Mouse (Mus musculus): ENCODE measurements around the gene Them5. TPM values are rescaled to one million over a fixed set of nuclear protein-coding genes. Genes with fewer than 3 reads are reported as not detected.

Them5 gene
- total and polyA plus RNA-seq, 3 experiments: not detected

DNA sequence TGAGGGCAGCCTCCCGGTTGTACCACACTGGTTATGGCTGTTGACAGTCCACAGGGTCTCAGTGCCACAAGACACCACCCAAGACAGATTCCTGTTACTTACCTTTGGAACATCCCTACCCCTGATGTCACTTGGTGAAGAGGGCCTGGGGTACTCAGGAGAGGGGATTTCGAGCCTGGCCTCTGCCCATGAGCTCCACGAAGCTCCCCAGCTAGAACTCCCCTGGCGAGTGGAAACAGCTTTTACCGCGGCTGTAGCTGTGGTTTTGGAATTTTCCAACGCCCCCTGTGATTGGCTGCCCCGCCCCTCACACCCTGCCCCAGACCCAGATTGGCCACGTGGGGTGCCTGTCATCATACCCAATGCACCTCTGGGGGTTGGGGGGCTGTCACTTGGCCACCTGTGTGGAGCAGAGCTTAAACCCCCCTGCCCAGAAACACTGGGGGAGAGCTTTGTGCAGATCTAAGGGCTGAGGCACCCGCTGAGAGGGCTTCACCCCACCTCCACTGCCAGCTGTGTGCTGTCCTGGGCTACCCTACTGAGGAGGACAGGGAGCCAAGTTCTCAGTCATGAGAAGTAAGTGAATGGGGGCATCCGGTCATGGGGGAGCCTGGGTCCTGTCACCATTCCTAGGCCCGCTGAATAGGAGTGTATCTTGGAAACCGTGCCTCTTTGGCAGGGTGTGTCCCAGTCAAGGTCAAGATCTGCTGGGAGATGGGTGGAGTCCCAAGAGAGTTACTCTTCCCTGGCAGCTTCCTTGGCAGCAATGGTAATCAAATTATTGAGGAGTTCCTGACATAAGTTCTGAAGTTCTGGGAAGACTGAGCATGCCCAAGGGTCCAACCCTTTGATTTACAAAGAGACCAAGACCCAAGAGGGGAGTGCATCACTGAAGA is 35.4 kb downstream of the Them5 start:
- Histone ChIP-seq H3K27ac (no peak overlapping the region), H3K79me2 (replicated peaks; ENCODE audit: control insufficient read depth, insufficient read depth, low read length) (no peaks in the 10 kb centered on the region), H3K4me1 (ENCODE audit: control insufficient read depth, insufficient read depth, low read length) (no peaks in the 10 kb centered on the region), H3K36me3 (ENCODE audit: control insufficient read depth, insufficient read depth, low read length) (no peaks in the 10 kb centered on the region), H3K4me3 (no peak overlapping the region), H3K27me3 (ENCODE audit: control insufficient read depth, insufficient read depth, low read length) (no peaks in the 10 kb centered on the region; the same call in 1 of the 2 replicates), H3K9ac (ENCODE audit: low read depth, low read length) (no peak overlapping the region)
- no peak for DNase-seq
- TF ChIP-seq EP300 (IDR thresholded peaks at IDR 0.05; ENCODE audit: insufficient read depth, low read depth, low read length) (no peak), CTCF (IDR thresholded peaks at IDR 0.05) (no peak), POLR2A (IDR thresholded peaks at IDR 0.05; ENCODE audit: insufficient read depth, low read depth, low read length) (no peak)
- intact Hi-C loops (cut with DNase I): no loop called here
- 28% methylated on average over 13 of the region's 13 CpGs for WGBS

DNA sequence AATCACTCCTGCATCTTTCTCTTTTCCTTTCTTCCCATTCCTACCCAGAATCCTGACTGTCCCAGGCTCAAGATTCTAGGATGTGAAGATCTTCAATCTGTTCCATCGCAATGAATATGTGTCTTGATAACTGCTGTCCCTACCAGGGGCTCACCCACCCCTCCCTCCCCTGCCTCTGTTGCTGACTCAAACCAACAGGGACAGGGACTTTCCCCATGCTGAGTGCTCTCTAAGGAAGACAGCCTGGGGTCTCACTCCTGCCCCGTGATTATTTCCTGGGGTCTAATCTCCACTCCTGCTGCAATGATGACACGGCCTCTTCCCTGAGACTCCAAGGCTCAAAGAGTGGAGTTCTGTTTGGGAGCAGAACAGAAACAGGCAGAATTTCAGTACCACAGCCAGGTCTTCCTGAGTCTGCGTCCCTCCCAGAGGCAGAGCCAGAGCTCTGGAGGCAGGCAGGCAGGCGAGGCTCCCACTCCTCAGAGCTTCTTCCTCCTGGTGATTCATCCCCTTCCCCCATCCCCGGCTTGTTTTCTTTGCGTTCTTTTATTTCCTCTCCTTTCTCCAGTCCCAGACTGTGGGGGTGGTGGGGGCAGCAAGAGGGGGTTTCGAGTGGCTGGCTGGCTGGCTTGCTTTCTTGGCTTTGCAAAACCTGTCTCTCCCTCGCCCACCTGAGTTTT is 38.1 kb downstream of the Them5 start:
- no peak overlapping the region for H3K27ac ChIP-seq
- TF ChIP-seq CTCF (IDR thresholded peaks at IDR 0.05): no peak
- TF ChIP-seq EP300 (IDR thresholded peaks at IDR 0.05; ENCODE audit: insufficient read depth, low read depth, low read length): no peak
- TF ChIP-seq POLR2A (IDR thresholded peaks at IDR 0.05; ENCODE audit: insufficient read depth, low read depth, low read length): no peak
- 33% methylated on average over 9 of the region's 9 CpGs for WGBS

DNA sequence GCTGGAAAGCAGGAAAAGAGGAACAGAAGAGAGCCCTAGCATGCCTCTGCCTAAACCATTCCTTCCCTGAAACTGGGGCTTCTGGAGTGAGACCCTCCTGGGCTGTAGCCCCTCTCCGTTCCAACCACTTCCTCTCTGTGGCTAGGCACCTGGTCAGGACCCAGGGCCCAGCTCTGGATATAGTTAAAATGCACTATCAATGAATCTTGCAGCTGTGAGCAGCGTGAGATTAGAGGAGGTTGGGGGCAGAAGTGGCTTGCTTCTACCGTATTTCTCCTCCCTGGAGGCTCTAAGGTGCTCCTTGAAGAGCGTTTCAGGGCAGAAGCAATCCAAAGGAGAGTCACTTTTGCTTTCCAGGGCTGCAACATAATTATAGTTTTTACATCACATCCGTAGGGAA is 40.4 kb downstream of the Them5 start:
- WGBS: 61% methylated on average over 5 of the region's 5 CpGs

More for the DNA sequence above, 38.1 kb downstream of the Them5 start:
- H3K4me1 ChIP-seq (ENCODE audit: control insufficient read depth, insufficient read depth, low read length): no peaks in the 10 kb centered on the region
- no peaks in the 10 kb centered on the region for H3K79me2 ChIP-seq (replicated peaks; ENCODE audit: control insufficient read depth, insufficient read depth, low read length)
- intact Hi-C loops (cut with DNase I): no loop called here
- no peaks in the 10 kb centered on the region; the same call in 1 of the 2 replicates for H3K27me3 ChIP-seq (ENCODE audit: control insufficient read depth, insufficient read depth, low read length)
- no peaks in the 10 kb centered on the region for H3K36me3 ChIP-seq (ENCODE audit: control insufficient read depth, insufficient read depth, low read length)
- no peak for DNase-seq
- H3K9ac ChIP-seq (ENCODE audit: low read depth, low read length): no peak overlapping the region
- H3K4me3 ChIP-seq: no peak overlapping the region

DNA sequence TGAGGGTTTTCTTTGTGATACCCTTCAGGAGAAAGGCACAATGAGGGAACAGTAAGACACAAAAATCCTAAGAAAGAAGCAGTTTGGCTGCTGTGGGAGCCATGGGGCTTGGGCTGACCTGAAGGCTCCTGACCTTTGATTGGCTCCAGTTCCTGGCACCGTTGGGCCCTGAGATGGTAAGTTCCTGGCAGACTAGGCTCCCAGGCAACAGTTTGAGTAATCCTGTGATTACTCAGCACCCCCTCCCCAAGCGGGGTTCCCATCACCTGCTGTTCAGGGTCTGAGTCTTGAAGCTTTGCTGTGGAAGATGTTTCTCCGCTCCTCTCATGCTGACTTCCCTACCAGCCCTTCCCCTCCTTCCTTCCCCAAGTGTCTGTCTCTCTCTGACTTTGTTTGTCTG is 41.6 kb downstream of the Them5 start:
- Histone ChIP-seq H3K27me3 (ENCODE audit: control insufficient read depth, insufficient read depth, low read length) (no peaks in the 10 kb centered on the region), H3K79me2 (replicated peaks; ENCODE audit: control insufficient read depth, insufficient read depth, low read length) (no peaks in the 10 kb centered on the region), H3K4me3 (no peak overlapping the region), H3K9ac (ENCODE audit: low read depth, low read length) (no peak overlapping the region), H3K36me3 (ENCODE audit: control insufficient read depth, insufficient read depth, low read length) (no peaks in the 10 kb centered on the region), H3K27ac (no peak overlapping the region), H3K4me1 (ENCODE audit: control insufficient read depth, insufficient read depth, low read length) (no peaks in the 10 kb centered on the region)
- intact Hi-C loops (cut with DNase I): no loop called here
- DNase-seq: no peak
- 59% methylated on average over 3 of the region's 3 CpGs for WGBS
- TF ChIP-seq EP300 (IDR thresholded peaks at IDR 0.05; ENCODE audit: insufficient read depth, low read depth, low read length) (no peak), POLR2A (IDR thresholded peaks at IDR 0.05; ENCODE audit: insufficient read depth, low read depth, low read length) (no peak), CTCF (IDR thresholded peaks at IDR 0.05) (no peak)

More for the DNA sequence above, 40.4 kb downstream of the Them5 start:
- H3K4me1 ChIP-seq (ENCODE audit: control insufficient read depth, insufficient read depth, low read length): no peaks in the 10 kb centered on the region
- no peaks in the 10 kb centered on the region for H3K79me2 ChIP-seq (replicated peaks; ENCODE audit: control insufficient read depth, insufficient read depth, low read length)
- no peak overlapping the region for H3K9ac ChIP-seq (ENCODE audit: low read depth, low read length)
- H3K27ac ChIP-seq: no peak overlapping the region
- H3K36me3 ChIP-seq (ENCODE audit: control insufficient read depth, insufficient read depth, low read length): no peaks in the 10 kb centered on the region
- DNase-seq: no peak
- intact Hi-C loops (cut with DNase I): no loop called here
- no peak for TF ChIP-seq POLR2A (IDR thresholded peaks at IDR 0.05; ENCODE audit: insufficient read depth, low read depth, low read length)
- H3K4me3 ChIP-seq: no peak overlapping the region
- H3K27me3 ChIP-seq (ENCODE audit: control insufficient read depth, insufficient read depth, low read length): no peaks in the 10 kb centered on the region

DNA sequence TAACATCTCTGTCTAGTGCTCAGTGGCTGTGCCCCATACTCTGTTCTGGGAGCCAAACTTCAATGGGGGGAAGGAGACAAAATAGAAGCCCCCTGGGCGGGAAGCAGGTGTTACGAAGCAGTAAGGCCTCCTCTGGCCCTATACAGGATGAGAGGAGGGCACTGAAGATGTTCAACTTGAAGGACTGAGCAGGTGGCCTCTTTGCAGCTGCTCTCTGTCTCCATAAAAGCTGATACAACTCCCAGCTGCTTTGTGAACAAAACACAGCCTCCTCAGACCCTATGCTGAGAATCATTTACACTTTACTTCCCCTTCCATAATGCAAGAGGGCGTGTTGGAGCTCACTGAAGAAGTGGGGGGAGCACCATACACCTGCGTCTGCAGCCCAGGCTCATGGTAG is 44.8 kb downstream of the Them5 start:
- WGBS: 67% methylated on average over 4 of the region's 4 CpGs
- no peak overlapping the region for H3K27ac ChIP-seq
- no peak overlapping the region for H3K9ac ChIP-seq (ENCODE audit: low read depth, low read length)

DNA sequence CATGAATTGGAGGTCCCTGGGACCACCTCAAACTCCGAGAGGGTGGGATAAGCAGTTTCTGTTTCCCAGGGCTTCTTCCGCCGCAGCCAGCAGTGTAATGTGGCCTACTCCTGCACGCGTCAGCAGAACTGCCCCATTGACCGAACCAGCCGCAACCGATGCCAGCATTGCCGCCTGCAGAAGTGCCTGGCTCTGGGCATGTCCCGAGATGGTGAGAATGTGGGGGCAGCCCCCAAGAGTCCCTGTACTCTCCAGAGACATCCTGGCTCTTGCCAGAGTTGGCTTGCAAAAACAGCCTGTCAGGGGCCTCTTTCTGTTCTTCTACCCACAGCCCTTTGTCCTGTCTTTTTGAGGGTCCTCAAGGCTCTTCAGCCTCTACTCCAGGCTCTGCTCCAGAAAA is 45.5 kb downstream of the Them5 start:
- no peaks in the 10 kb centered on the region for H3K36me3 ChIP-seq (ENCODE audit: control insufficient read depth, insufficient read depth, low read length)
- TF ChIP-seq EP300 (IDR thresholded peaks at IDR 0.05; ENCODE audit: insufficient read depth, low read depth, low read length) (no peak), POLR2A (IDR thresholded peaks at IDR 0.05; ENCODE audit: insufficient read depth, low read depth, low read length) (no peak), CTCF (IDR thresholded peaks at IDR 0.05) (no peak)
- intact Hi-C loops (cut with DNase I): no loop called here
- 85% methylated on average over 10 of the region's 10 CpGs for WGBS
- no peak overlapping the region for H3K4me3 ChIP-seq
- no peaks in the 10 kb centered on the region for H3K4me1 ChIP-seq (ENCODE audit: control insufficient read depth, insufficient read depth, low read length)
- no peak overlapping the region for H3K9ac ChIP-seq (ENCODE audit: low read depth, low read length)
- no peak for DNase-seq
- H3K27ac ChIP-seq: no peak overlapping the region
- H3K79me2 ChIP-seq (replicated peaks; ENCODE audit: control insufficient read depth, insufficient read depth, low read length): no peaks in the 10 kb centered on the region
- no peaks in the 10 kb centered on the region for H3K27me3 ChIP-seq (ENCODE audit: control insufficient read depth, insufficient read depth, low read length)

More for the DNA sequence above, 44.8 kb downstream of the Them5 start:
- H3K79me2 ChIP-seq (replicated peaks; ENCODE audit: control insufficient read depth, insufficient read depth, low read length): no peaks in the 10 kb centered on the region
- no peaks in the 10 kb centered on the region for H3K27me3 ChIP-seq (ENCODE audit: control insufficient read depth, insufficient read depth, low read length)
- TF ChIP-seq CTCF (IDR thresholded peaks at IDR 0.05) (no peak), EP300 (IDR thresholded peaks at IDR 0.05; ENCODE audit: insufficient read depth, low read depth, low read length) (no peak), POLR2A (IDR thresholded peaks at IDR 0.05; ENCODE audit: insufficient read depth, low read depth, low read length) (no peak)
- no peak for DNase-seq
- no peak overlapping the region for H3K4me3 ChIP-seq
- H3K36me3 ChIP-seq (ENCODE audit: control insufficient read depth, insufficient read depth, low read length): no peaks in the 10 kb centered on the region
- intact Hi-C loops (cut with DNase I): no loop called here
- no peaks in the 10 kb centered on the region for H3K4me1 ChIP-seq (ENCODE audit: control insufficient read depth, insufficient read depth, low read length)
